Mouse (Mus musculus): Measurements from ENCODE around the gene Caly. TPM values are rescaled to one million over a fixed set of nuclear protein-coding genes. Genes with fewer than 3 reads are reported as not detected.

Caly gene
- polyA plus RNA-seq, 1 experiment, result 0.52 TPM

DNA sequence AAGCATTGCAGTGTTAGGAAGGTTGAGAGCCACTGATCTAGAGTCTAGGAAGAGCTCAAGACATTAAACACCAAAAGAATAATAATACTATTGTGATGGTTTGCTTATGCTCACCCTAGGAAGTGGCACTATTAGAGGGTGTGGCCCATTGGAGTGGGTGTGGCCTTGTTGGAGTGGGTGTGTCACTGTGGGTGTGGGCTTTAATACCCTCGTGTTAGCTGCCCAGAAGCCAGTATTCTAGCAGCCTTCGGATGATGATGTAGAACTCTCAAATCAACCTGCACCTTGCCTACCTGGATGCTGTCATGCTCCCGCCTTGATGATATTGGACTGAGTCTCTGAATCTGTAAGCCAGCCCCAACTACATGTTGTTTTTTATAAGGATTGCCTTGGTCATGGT, 39.6 kb downstream of the Caly start:
- no peaks in the 10 kb centered on the region for H3K36me3 ChIP-seq (ENCODE audit: control insufficient read depth, insufficient read depth, low read length)
- TF ChIP-seq CTCF (conservative IDR thresholded peaks at IDR 0.05; ENCODE audit: insufficient read depth, insufficient read length, low read depth, low read length) (no peak), POLR2A (IDR thresholded peaks at IDR 0.05; ENCODE audit: low read depth, low read length) (no peak)
- no peaks in the 10 kb centered on the region; the same call in 1 of the 2 replicates for H3K27me3 ChIP-seq (replicated peaks; ENCODE audit: control insufficient read depth, insufficient read depth, low read length)
- no peak for DNase-seq
- no peaks in the 10 kb centered on the region for H3K4me1 ChIP-seq (ENCODE audit: control insufficient read depth, insufficient read depth, low read length)
- H3K4me3 ChIP-seq (ENCODE audit: insufficient read depth, low read depth, low read length), result no peak overlapping the region
- 59% methylated on average over 3 of the region's 3 CpGs for WGBS
- H3K27ac ChIP-seq (ENCODE audit: insufficient read depth, low read depth, low read length), result no peak overlapping the region

DNA sequence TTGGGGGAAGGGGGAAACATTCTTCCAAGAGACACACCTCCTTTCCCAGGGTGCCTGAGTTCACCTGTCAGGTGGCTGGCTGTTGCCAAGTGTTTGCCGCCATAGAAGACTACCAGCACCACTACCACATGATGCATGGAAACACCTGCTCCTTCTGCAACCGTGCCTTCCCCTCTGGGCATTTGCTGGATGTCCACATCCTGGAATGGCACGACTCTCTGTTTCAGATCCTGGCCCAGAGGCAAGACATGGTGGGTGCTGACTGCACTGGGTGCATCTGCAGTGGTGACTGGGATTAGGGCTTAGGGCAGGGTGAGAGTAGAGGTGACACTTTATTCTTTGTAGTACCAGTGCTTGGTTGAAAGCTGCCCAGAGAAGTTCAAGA, 45.2 kb downstream of the Caly start:
- H3K4me3 ChIP-seq (ENCODE audit: insufficient read depth, low read depth, low read length), result no peak overlapping the region

DNA sequence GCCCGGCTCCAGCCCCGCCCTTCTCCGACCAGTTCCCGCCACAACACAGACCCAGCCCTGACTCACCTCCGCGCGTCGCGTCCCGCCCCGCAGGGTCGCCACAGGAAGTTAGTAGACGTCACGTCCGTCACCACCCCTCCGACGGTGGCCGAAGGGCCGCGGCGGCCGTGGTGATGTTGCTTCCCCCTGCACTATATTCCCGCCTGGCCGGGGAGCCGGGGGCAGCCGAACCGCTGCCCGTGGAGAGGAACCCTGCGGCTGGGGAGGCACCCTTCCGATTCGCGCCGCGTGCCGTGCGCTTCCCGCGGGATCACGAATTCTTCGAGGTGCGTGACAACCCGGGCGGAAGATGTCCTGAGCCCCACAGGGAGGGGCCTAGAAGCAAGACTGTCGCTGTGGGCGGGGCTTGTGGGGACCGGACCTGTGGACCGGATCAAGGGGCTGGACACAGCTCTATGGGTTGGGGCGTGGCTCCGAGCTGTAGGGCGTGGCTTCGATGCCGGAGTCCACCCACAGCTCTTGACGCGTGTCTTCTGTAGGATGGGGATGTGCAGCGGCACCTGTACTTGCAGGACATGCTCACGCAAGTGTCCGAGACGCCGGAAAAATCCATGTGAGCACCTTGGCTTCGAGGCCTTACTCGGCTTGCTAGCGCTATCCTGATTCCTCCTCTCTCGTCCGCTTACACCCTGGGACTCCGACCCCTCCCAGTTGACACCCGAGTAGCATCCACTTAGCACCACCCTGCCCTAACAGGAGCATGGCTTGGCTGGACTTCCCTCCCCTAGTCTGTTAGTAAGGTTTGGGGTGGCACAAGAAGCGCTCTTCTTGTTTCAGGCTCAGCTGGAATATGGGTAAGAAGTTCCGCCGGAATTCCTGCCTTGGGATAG, 45.8 kb downstream of the Caly start, which contains the start of the genes Zfp511 and Tubgcp2:
Gene Zfp511, plus strand, starts transcription at position 111 of the 890 bp plus-strand sequence.
Gene Tubgcp2, minus strand, starts transcription at position 389 of the 890 bp plus-strand sequence.
- WGBS, result 1% methylated on average over 69 of the region's 69 CpGs
- H3K4me3 ChIP-seq (ENCODE audit: insufficient read depth, low read depth, low read length), result peak within 1 kb of the TSS; percentile 76
- H3K4me1 ChIP-seq (ENCODE audit: control insufficient read depth, insufficient read depth, low read length), result no peaks in the 10 kb centered on the region
- H3K27ac ChIP-seq (ENCODE audit: insufficient read depth, low read depth, low read length), result peak within 1 kb of the TSS; percentile 81
- TF ChIP-seq CTCF (conservative IDR thresholded peaks at IDR 0.05; ENCODE audit: insufficient read depth, insufficient read length, low read depth, low read length) (no peak), POLR2A (IDR thresholded peaks at IDR 0.05; ENCODE audit: low read depth, low read length) (peak; percentile 48)
- no peaks in the 10 kb centered on the region for H3K36me3 ChIP-seq (ENCODE audit: control insufficient read depth, insufficient read depth, low read length)
- DNase-seq, result peak; percentile 99
- H3K27me3 ChIP-seq (replicated peaks; ENCODE audit: control insufficient read depth, insufficient read depth, low read length), result no peaks in the 10 kb centered on the region

More for the DNA sequence above, 45.2 kb downstream of the Caly start:
- no peak for TF ChIP-seq CTCF (conservative IDR thresholded peaks at IDR 0.05; ENCODE audit: insufficient read depth, insufficient read length, low read depth, low read length)
- TF ChIP-seq POLR2A (IDR thresholded peaks at IDR 0.05; ENCODE audit: low read depth, low read length), result no peak
- 44% methylated on average over 3 of the region's 3 CpGs for WGBS
- DNase-seq, result no peak
- no peaks in the 10 kb centered on the region for H3K36me3 ChIP-seq (ENCODE audit: control insufficient read depth, insufficient read depth, low read length)
- H3K27ac ChIP-seq (ENCODE audit: insufficient read depth, low read depth, low read length), result no peak overlapping the region
- H3K4me1 ChIP-seq (ENCODE audit: control insufficient read depth, insufficient read depth, low read length), result no peaks in the 10 kb centered on the region
- H3K27me3 ChIP-seq (replicated peaks; ENCODE audit: control insufficient read depth, insufficient read depth, low read length), result no peaks in the 10 kb centered on the region

DNA sequence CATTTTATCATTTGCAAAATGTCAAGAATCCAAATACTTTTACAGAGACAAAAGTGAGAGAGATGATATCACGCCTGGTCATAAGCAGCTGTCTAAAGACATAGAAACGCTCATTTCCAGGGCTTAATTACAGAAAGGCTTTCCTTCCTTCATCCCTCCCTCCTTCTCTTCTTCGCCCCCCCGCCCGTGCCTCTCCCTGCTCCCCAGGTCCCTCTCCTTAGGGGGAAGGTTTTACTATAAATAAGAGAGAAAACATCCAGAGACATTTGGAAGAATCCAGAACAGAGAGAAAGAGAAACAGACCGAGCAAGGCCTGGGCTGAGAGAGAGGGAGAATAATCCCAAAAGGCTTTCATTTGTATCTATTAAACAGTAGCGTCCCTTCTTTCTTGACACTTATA, 46.9 kb downstream of the Caly start:
- Histone ChIP-seq H3K4me3 (ENCODE audit: insufficient read depth, low read depth, low read length) (peak overlapping the region; percentile 76), H3K4me1 (ENCODE audit: control insufficient read depth, insufficient read depth, low read length) (no peaks in the 10 kb centered on the region), H3K27me3 (replicated peaks; ENCODE audit: control insufficient read depth, insufficient read depth, low read length) (no peaks in the 10 kb centered on the region), H3K27ac (ENCODE audit: insufficient read depth, low read depth, low read length) (no peak overlapping the region), H3K36me3 (ENCODE audit: control insufficient read depth, insufficient read depth, low read length) (no peaks in the 10 kb centered on the region; the same call in 1 of the 2 replicates)
- WGBS, result 22% methylated on average over 7 of the region's 7 CpGs
- no peak for DNase-seq
- TF ChIP-seq POLR2A (IDR thresholded peaks at IDR 0.05; ENCODE audit: low read depth, low read length) (no peak), CTCF (conservative IDR thresholded peaks at IDR 0.05; ENCODE audit: insufficient read depth, insufficient read length, low read depth, low read length) (no peak)

DNA sequence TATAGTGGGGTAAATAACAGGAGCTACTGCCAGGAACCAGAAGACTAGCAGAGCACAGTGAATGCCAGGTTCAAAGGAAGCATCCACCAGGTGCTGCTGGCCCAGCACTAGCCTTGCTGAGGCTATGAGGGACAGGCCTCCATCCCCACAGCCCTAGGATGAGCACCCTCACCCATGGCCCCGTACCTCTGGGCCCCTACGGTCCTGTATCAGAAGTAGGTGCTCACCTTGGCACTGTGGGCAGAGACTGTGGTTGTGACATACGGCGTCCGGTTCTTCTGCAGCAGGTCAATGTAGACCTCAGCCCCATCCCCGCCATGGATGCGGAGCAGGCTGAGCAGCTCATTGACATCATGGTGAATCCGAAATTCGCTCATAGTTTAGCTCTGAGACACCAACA, 49.0 kb downstream of the Caly start:
- H3K4me1 ChIP-seq (ENCODE audit: control insufficient read depth, insufficient read depth, low read length), result no peaks in the 10 kb centered on the region
- DNase-seq, result no peak
- H3K27ac ChIP-seq (ENCODE audit: insufficient read depth, low read depth, low read length), result no peak overlapping the region
- 97% methylated on average over 9 of the region's 9 CpGs for WGBS
- H3K4me3 ChIP-seq (ENCODE audit: insufficient read depth, low read depth, low read length), result no peak overlapping the region
- peaks cover under 1% of the 10 kb centered on the region; the same call in 1 of the 2 replicates for H3K36me3 ChIP-seq (ENCODE audit: control insufficient read depth, insufficient read depth, low read length)
- TF ChIP-seq POLR2A (IDR thresholded peaks at IDR 0.05; ENCODE audit: low read depth, low read length), result no peak
- H3K27me3 ChIP-seq (replicated peaks; ENCODE audit: control insufficient read depth, insufficient read depth, low read length), result no peaks in the 10 kb centered on the region

DNA sequence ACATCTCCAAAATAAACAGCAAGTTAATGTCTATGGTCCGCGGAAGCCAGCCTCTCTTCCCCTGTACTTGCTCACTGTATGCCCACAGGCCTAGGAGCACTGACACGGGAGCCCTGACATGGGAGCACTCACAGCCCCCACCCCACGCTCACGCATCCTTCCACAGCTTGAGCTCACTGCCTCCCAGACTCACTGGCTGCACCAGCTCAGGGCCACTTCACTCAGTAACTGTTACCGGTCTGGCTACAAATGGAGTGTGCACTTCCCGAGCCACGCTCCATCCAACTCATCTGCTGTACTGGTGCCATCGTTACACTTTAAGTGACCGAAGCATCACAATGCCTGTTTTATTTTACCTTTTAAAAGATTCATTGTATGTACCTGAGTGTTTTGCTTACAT, 50.0 kb downstream of the Caly start:
- 97% methylated on average over 10 of the region's 10 CpGs for WGBS
- no peak overlapping the region for H3K4me3 ChIP-seq (ENCODE audit: insufficient read depth, low read depth, low read length)
- H3K27ac ChIP-seq (ENCODE audit: insufficient read depth, low read depth, low read length), result no peak overlapping the region
- peaks cover 1% of the 10 kb centered on the region; the same call in 1 of the 2 replicates for H3K36me3 ChIP-seq (ENCODE audit: control insufficient read depth, insufficient read depth, low read length)
- TF ChIP-seq POLR2A (IDR thresholded peaks at IDR 0.05; ENCODE audit: low read depth, low read length) (no peak), CTCF (conservative IDR thresholded peaks at IDR 0.05; ENCODE audit: insufficient read depth, insufficient read length, low read depth, low read length) (no peak)
- H3K27me3 ChIP-seq (replicated peaks; ENCODE audit: control insufficient read depth, insufficient read depth, low read length), result no peaks in the 10 kb centered on the region
- DNase-seq, result no peak
- H3K4me1 ChIP-seq (ENCODE audit: control insufficient read depth, insufficient read depth, low read length), result no peaks in the 10 kb centered on the region

DNA sequence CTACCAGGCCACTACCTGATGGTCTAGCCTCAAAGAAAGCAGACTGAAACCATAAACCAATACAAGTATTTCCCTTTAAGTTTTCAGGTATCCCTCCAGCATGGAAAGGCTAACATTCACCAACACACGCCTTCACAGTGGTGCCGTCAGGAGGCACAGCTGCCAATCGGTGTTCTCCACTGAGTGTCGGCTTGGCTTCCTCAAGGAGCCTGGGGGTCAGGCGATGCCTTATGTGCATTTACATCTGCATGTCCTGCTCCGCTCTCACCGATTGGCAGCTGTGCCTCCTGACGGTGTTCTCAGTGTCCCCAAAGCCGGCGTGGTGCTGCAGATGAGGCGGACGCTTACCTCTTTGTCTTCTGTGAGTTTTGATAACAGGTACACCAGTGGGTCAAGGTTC, 50.6 kb downstream of the Caly start:
- no peak for TF ChIP-seq POLR2A (IDR thresholded peaks at IDR 0.05; ENCODE audit: low read depth, low read length)
- Histone ChIP-seq H3K36me3 (ENCODE audit: control insufficient read depth, insufficient read depth, low read length) (peaks cover 1% of the 10 kb centered on the region; the same call in 1 of the 2 replicates), H3K4me3 (ENCODE audit: insufficient read depth, low read depth, low read length) (no peak overlapping the region), H3K27me3 (replicated peaks; ENCODE audit: control insufficient read depth, insufficient read depth, low read length) (no peaks in the 10 kb centered on the region), H3K27ac (ENCODE audit: insufficient read depth, low read depth, low read length) (no peak overlapping the region), H3K4me1 (ENCODE audit: control insufficient read depth, insufficient read depth, low read length) (no peaks in the 10 kb centered on the region)
- 95% methylated on average over 12 of the region's 12 CpGs for WGBS
- no peak for DNase-seq

Other genes starting within 250 kb of the Caly start
- 0.16 and 0.17 TPM in 2 replicates for gene Adgra1, start 248.4 kb downstream of the Caly start, polyA plus RNA-seq (2012; rRNA removed)
- 0.02 TPM in 1 of 2 replicates, not detected in the other for gene Kndc1, start 187.9 kb downstream of the Caly start, polyA plus RNA-seq (2012; rRNA removed)
- gene Utf1, start 138.8 kb downstream of the Caly start, polyA plus RNA-seq (2012; rRNA removed), result 0.13 TPM in 1 of 2 replicates, not detected in the other
- gene 6430531B16Rik, start 103.8 kb downstream of the Caly start, polyA plus RNA-seq (2012; rRNA removed), result 0.13 and 0.29 TPM in 2 replicates
- 1.8 and 2.2 TPM in 2 replicates for gene Adam8, start 90.0 kb downstream of the Caly start, polyA plus RNA-seq (2012; rRNA removed)
- gene Zfp511, start 46.2 kb downstream of the Caly start, polyA plus RNA-seq (2012; rRNA removed), result 28.6 and 43.3 TPM in 2 replicates
- gene Tubgcp2, start 45.9 kb downstream of the Caly start, polyA plus RNA-seq (2012; rRNA removed), result 19.9 and 20.0 TPM in 2 replicates
- not detected in 2 replicates for gene Msx3, start 33.5 kb downstream of the Caly start, polyA plus RNA-seq (2012; rRNA removed)
- gene Prap1, start 10.8 kb upstream of the Caly start, polyA plus RNA-seq (2012; rRNA removed), result 1.1 and 1.9 TPM in 2 replicates
- 147 and 161 TPM in 2 replicates for gene Fuom, start 19.9 kb upstream of the Caly start, polyA plus RNA-seq (2012; rRNA removed)
- gene Paox, start 33.3 kb upstream of the Caly start, polyA plus RNA-seq (2012; rRNA removed), result 10.4 and 12.0 TPM in 2 replicates
- gene Echs1, start 33.9 kb upstream of the Caly start, polyA plus RNA-seq (2012; rRNA removed), result 381 and 422 TPM in 2 replicates
- gene Mtg1, start 55.0 kb upstream of the Caly start, polyA plus RNA-seq (2012; rRNA removed), result 40.3 and 45.1 TPM in 2 replicates
- gene Sprn, start 72.3 kb upstream of the Caly start, polyA plus RNA-seq (2012; rRNA removed), result 0.16 TPM in 2 replicates
- gene Olfr522, start 82.2 kb upstream of the Caly start, polyA plus RNA-seq (2012; rRNA removed), result not detected in 2 replicates
- 0.05 TPM in 1 of 2 replicates, not detected in the other for gene Olfr523, start 90.7 kb upstream of the Caly start, polyA plus RNA-seq (2012; rRNA removed)
- gene Olfr524, start 123.4 kb upstream of the Caly start, polyA plus RNA-seq (2012; rRNA removed), result not detected in 2 replicates
- gene Cd163l1, start 135.7 kb upstream of the Caly start, polyA plus RNA-seq (2012; rRNA removed), result 0.30 and 0.66 TPM in 2 replicates
- gene 5830411N06Rik, start 164.7 kb upstream of the Caly start, polyA plus RNA-seq (2012; rRNA removed), result 0.11 TPM in 2 replicates
- not detected in 2 replicates for gene Olfr525, start 238.3 kb upstream of the Caly start, polyA plus RNA-seq (2012; rRNA removed)